Mouse (Mus musculus): ENCODE measurements around the gene Bclaf1.

- TF ChIP-seq CTCF (IDR thresholded peaks at IDR 0.05; ENCODE audit: extremely low read depth, insufficient read depth, low read length) = no peak
- TF ChIP-seq POLR2A (IDR thresholded peaks at IDR 0.05; ENCODE audit: extremely low read depth, insufficient read depth, low read length) = no peak
Observed at GRCm38 (mm10) chr10:20267032-20267431, 45.2 kb upstream of the Bclaf1 start.
